Mouse (Mus musculus) MEL (cell line): ENCODE data around the gene Gm21775. TPM values are rescaled to one million over a fixed set of nuclear protein-coding genes. Genes with fewer than 3 reads are reported as not detected.
"Not testable (repeated sequence)": the region's sequence is repeated elsewhere in the genome, so short reads cannot be mapped to it uniquely, and the experiment has no call there.

Experiments used
- DNase-seq: peaks from one replicate; pipeline ENCODE4 v3.0.0; 2011; ENCODE audit warnings: low read depth, low spot score
- H3K27ac ChIP-seq: 2 replicates; pipeline ENCODE4 v1.5.1; 2012; ENCODE audit warnings: low read depth, mild to moderate bottlenecking, control low read depth, low read length, moderate library complexity; ENCODE audit not compliant: control insufficient read depth
- H3K27me3 ChIP-seq, 2 experiments: fragments of 150-350 bp in 1 of 2; sonication (generic) in 1 of 2; 2 replicates each; pipeline ENCODE4 v1.6.1; 2012; ENCODE audit warnings: low read length in 2 of 2, mild to moderate bottlenecking in 2 of 2, improper control_type of control experiment in 1 of 2, moderate library complexity in 1 of 2; ENCODE audit not compliant: insufficient read depth in 2 of 2, control insufficient read depth in 1 of 2
- H3K36me3 ChIP-seq, 2 experiments: 2 replicates each; pipeline ENCODE4 v1.6.1; 2012 to 2014; ENCODE audit warnings: low read length in 2 of 2, improper control_type of control experiment in 1 of 2, inconsistent platforms in 1 of 2, mild to moderate bottlenecking in 1 of 2; ENCODE audit not compliant: insufficient read depth in 2 of 2, control insufficient read depth in 1 of 2
- H3K4me1 ChIP-seq, 2 experiments: fragments of 150-350 bp in 1 of 2; sonication (generic) in 1 of 2; 2 replicates each; pipeline ENCODE4 v1.6.1; 2012; ENCODE audit warnings: low read length in 2 of 2, improper control_type of control experiment in 1 of 2, mild to moderate bottlenecking in 1 of 2; ENCODE audit not compliant: insufficient read depth in 2 of 2, control insufficient read depth in 1 of 2
- H3K4me3 ChIP-seq, 2 experiments: fragments of 150-350 bp in 1 of 2; sonication (generic) in 1 of 2; 2 replicates each; pipeline ENCODE4 v1.5.1; 2012; ENCODE audit warnings: low read depth in 2 of 2, low read length in 2 of 2, mild to moderate bottlenecking in 2 of 2, moderate library complexity in 2 of 2, control low read depth in 1 of 2, improper control_type of control experiment in 1 of 2; ENCODE audit not compliant: control insufficient read depth in 1 of 2, insufficient read depth in 1 of 2
- H3K79me2 ChIP-seq: 2 replicates; pipeline ENCODE4 v1.6.1; 2012; ENCODE audit warnings: mild to moderate bottlenecking, low read length, moderate library complexity; ENCODE audit not compliant: control insufficient read depth, poor library complexity, insufficient read depth
- H3K9ac ChIP-seq: 2 replicates; pipeline ENCODE4 v1.6.1; 2012; ENCODE audit warnings: low read depth, mild to moderate bottlenecking, control low read depth, low read length, moderate library complexity; ENCODE audit not compliant: control insufficient read depth, poor library complexity, severe bottlenecking
- H3K9me3 ChIP-seq: fragments of 150-350 bp; sonication (generic); replicated peaks from 2 replicates; pipeline ENCODE4 v1.6.1; 2012; ENCODE audit warnings: mild to moderate bottlenecking, low read length, improper control_type of control experiment, moderate library complexity; ENCODE audit not compliant: insufficient read depth
- polyA plus RNA-seq, 2 experiments: library from polyadenylated mRNA; stranded (reverse) in 1 of 2; unstranded in 1 of 2; fragments of >175 nt in 1 of 2; fragments of >200 nt in 1 of 2; gene quantifications; 2 replicates each; pipeline versions ENCODE4 v1.2.1 to v1.2.4; 2012; ENCODE audit warnings: low replicate concordance in 2 of 2, low read depth in 1 of 2; ENCODE audit not compliant: insufficient read length in 2 of 2, insufficient read depth in 1 of 2, missing spikeins in 1 of 2
- total RNA-seq: library from RNA; depleted of rRNA; stranded (reverse); fragments of 300-350 nt; gene quantifications from 2 replicates; pipeline ENCODE4 v1.2.3, GENCODE M21; 2012; rRNA removed

The Gm21775 gene
- total RNA-seq (not detected in 2 replicates), polyA plus RNA-seq (not detected)

DNA sequence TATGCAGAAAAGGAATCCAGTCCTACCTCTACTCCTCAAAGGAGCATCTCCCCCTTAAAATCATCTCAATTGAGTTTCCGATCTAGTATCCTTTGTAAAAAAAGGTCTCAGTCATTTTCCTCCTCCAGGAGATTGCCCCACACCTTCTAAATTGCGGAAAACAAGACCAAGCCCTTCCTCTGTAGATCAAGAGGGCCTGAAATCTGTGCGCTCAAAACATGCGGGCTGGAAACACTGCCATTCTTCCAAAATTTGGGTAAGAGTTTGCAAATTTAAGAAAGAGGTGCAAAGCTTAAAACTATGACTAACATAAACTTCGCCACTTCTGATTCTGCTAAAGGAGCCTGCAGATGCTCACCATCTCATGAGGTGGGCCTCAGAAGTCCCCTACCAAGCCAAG, at the start of gene Gm21775:
Gene Gm21775, plus strand, starts transcription at position 301 of the 400 bp plus-strand sequence.
- not testable (repeated sequence) for H3K27ac ChIP-seq, H3K4me3 ChIP-seq, H3K9ac ChIP-seq, H3K4me1 ChIP-seq, H3K79me2 ChIP-seq, DNase-seq, H3K9me3 ChIP-seq, H3K27me3 ChIP-seq, H3K36me3 ChIP-seq

DNA sequence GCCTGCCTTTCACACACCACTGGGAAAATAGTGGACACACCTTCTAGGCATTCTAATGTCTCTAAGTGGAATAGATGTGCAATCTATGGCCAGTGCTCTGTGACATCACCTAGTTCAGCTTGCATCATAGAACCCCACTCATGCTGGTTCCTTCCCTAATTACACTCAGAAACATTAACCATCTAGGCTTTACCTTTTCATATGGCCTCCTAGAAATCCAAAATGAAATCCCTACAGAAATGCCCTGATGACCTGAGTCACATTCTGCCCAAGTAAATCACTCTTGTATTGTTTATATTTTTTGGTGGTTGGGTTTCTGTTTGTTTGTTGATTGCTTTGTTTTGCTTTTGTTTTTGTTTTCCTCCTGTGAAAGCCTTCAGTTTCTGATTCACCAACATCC, 17.3 kb upstream of the Gm21775 start, which contains the start of gene Gm20737:
Gene Gm20737, minus strand, starts transcription at position 101 of the 400 bp plus-strand sequence.
- not testable (repeated sequence) for H3K9ac ChIP-seq, H3K36me3 ChIP-seq, H3K79me2 ChIP-seq, H3K27ac ChIP-seq, H3K4me1 ChIP-seq, H3K9me3 ChIP-seq, H3K27me3 ChIP-seq, H3K4me3 ChIP-seq, DNase-seq

Other genes with a start within 250 kb of the Gm21775 start
- not detected in 2 replicates for gene Gm20834, start 228.9 kb upstream of the Gm21775 start, total RNA-seq
- gene Gm20834, start 228.9 kb upstream of the Gm21775 start, polyA plus RNA-seq: not detected
- not detected in 2 replicates for gene Gm28510, start 140.7 kb upstream of the Gm21775 start, total RNA-seq
- not detected for gene Gm28510, start 140.7 kb upstream of the Gm21775 start, polyA plus RNA-seq
- gene Gm20737, start 17.4 kb upstream of the Gm21775 start, total RNA-seq: not detected in 2 replicates
- not detected for gene Gm20737, start 17.4 kb upstream of the Gm21775 start, polyA plus RNA-seq
- gene Gm21900, start 62.9 kb downstream of the Gm21775 start, total RNA-seq: not detected in 2 replicates
- not detected for gene Gm21900, start 62.9 kb downstream of the Gm21775 start, polyA plus RNA-seq
- gene Gm20777, start 199.0 kb downstream of the Gm21775 start, total RNA-seq: not detected in 2 replicates
- not detected for gene Gm20777, start 199.0 kb downstream of the Gm21775 start, polyA plus RNA-seq